Mouse (Mus musculus) testis, adult 2 months (tissue): ENCODE data around the gene Ruvbl1.

ENCODE experiments used
- CTCF ChIP-seq: fragments of 200-500 bp; IDR thresholded peaks from 2 replicates; pipeline ENCODE4 v1.5.1; 2012; ENCODE audit warnings: low read depth, mild to moderate bottlenecking, inconsistent platforms, low read length, moderate library complexity; ENCODE audit not compliant: control insufficient read depth, insufficient read depth, insufficient replicate concordance
- POLR2A ChIP-seq: fragments of 200-500 bp; IDR thresholded peaks from 2 replicates; pipeline ENCODE4 v1.6.1; 2012; ENCODE audit warnings: low read depth, mild to moderate bottlenecking, inconsistent platforms, low read length, moderate library complexity; ENCODE audit not compliant: control insufficient read depth

GRCm38 (mm10) chr6:88454545-88454944 is 10.7 kb upstream of the Ruvbl1 start:
- TF ChIP-seq CTCF = no peak
- TF ChIP-seq POLR2A = no peak
